Mouse (Mus musculus) lung, adult 2 months (tissue): ENCODE results near the gene Ankrd44.

ENCODE experiments used
- CTCF ChIP-seq: fragments of 200-500 bp; IDR thresholded peaks from 2 replicates; pipeline ENCODE4 v1.5.1; 2011; ENCODE audit warnings: mild to moderate bottlenecking, low read length, control low read depth; ENCODE audit not compliant: insufficient read depth
- POLR2A ChIP-seq: fragments of 200-500 bp; IDR thresholded peaks from 2 replicates; pipeline ENCODE4 v1.6.1; 2011; ENCODE audit warnings: low read depth, mild to moderate bottlenecking, control low read depth, low read length, borderline replicate concordance; ENCODE audit errors: extremely low read depth

GRCm38 (mm10) chr1:54961724-54962123 lies 35.5 kb upstream of the Ankrd44 start:
- TF ChIP-seq CTCF: no peak
- TF ChIP-seq POLR2A: no peak
